Mouse (Mus musculus) cerebellum, adult 2 months (tissue): ENCODE measurements around the gene Gadl1. TPM values are rescaled to one million over a fixed set of nuclear protein-coding genes. Genes with fewer than 3 reads are reported as not detected.

Source experiments
- DNase-seq, 2 experiments: peaks; one replicate each; pipeline ENCODE4 v3.0.0; 2021
- H3K27ac ChIP-seq: fragments of 200-500 bp; 2 replicates; pipeline ENCODE4 v1.5.1; 2012; ENCODE audit warnings: low read length, control low read depth, inconsistent platforms; ENCODE audit not compliant: insufficient read depth
- H3K27me3 ChIP-seq: fragments of 200-500 bp; 2 replicates; pipeline ENCODE4 v1.6.1; 2012; ENCODE audit warnings: inconsistent platforms, mild to moderate bottlenecking, low read length, moderate library complexity; ENCODE audit not compliant: control insufficient read depth, insufficient read depth
- H3K4me1 ChIP-seq: fragments of 200-500 bp; 2 replicates; pipeline ENCODE4 v1.6.1; 2011; ENCODE audit warnings: low read length; ENCODE audit not compliant: control insufficient read depth, insufficient read depth
- H3K4me3 ChIP-seq: fragments of 200-500 bp; replicated peaks from 2 replicates; pipeline ENCODE3; 2011; ENCODE audit warnings: mild to moderate bottlenecking, low read depth, low read length, control low read depth; ENCODE audit not compliant: insufficient read depth
- CTCF ChIP-seq: fragments of 200-500 bp; IDR thresholded peaks from 2 replicates; pipeline ENCODE4 v1.5.1; 2011; ENCODE audit warnings: low read depth, mild to moderate bottlenecking, control low read depth, low read length, moderate library complexity, borderline replicate concordance; ENCODE audit not compliant: insufficient read depth
- POLR2A ChIP-seq: fragments of 200-500 bp; IDR thresholded peaks from 2 replicates; pipeline ENCODE4 v1.6.1; 2011; ENCODE audit warnings: low read length, control low read depth, borderline replicate concordance; ENCODE audit not compliant: insufficient read depth
- WGBS: fragments of 180-500 bp; shearing (Covaris S2); methylation state at CpG from one replicate; pipeline ENCODE4 v1.1.7; 2018; 5-methylcytosine and 5-hydroxymethylcytosine counted together
- polyA plus RNA-seq: library from polyadenylated mRNA; depleted of rRNA; stranded (reverse); fragments of >200 nt; gene quantifications from 2 replicates; pipeline ENCODE4 v1.2.3, GENCODE M21; 2012

Gadl1 gene
- polyA plus RNA-seq, 1 experiment: 0.31 TPM

- DNase-seq: no peak
- no peaks in the 10 kb centered on the region for H3K4me1 ChIP-seq
- no peaks in the 10 kb centered on the region for H3K27me3 ChIP-seq
- H3K4me3 ChIP-seq: no peak overlapping the region
- WGBS: 97% methylated on average over 5 of the region's 5 CpGs
- no peak overlapping the region for H3K27ac ChIP-seq
- TF ChIP-seq POLR2A (no peak), CTCF (no peak)
Observed at GRCm38 (mm10) chr9:115937915-115938314, 28.7 kb downstream of the Gadl1 start.

DNA sequence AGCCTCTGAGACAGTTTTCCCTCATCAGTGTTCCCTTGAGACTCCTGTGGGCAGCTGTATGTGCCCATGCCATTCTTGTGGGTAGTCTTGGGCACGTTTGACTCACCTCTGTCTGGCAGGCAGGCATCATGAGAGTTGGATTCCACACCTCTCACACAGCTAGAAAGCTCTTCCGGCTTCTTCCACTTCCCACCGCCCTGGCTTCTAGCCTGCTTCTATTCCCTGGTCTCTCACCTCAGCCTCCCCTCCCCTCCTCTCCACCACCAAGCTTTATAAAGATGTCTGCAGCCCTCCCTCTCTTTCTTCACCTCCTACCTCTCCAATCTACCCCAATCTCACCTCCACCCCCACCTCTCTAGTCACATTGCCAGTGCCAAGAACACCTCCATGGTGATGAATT, 30.2 kb downstream of the Gadl1 start:
- WGBS: 73% methylated on average over 3 of the region's 3 CpGs
- Histone ChIP-seq H3K27ac (no peak overlapping the region), H3K27me3 (no peaks in the 10 kb centered on the region), H3K4me1 (no peaks in the 10 kb centered on the region), H3K4me3 (no peak overlapping the region)
- DNase-seq: no peak
- TF ChIP-seq POLR2A: no peak
- TF ChIP-seq CTCF: no peak

GRCm38 (mm10) chr9:115941171-115941570, 31.9 kb downstream of the Gadl1 start:
- H3K27me3 ChIP-seq: no peaks in the 10 kb centered on the region
- no peak overlapping the region for H3K27ac ChIP-seq
- 58% methylated on average over 8 of the region's 8 CpGs for WGBS
- no peak for DNase-seq
- no peaks in the 10 kb centered on the region for H3K4me1 ChIP-seq
- TF ChIP-seq CTCF (no peak), POLR2A (no peak)
- H3K4me3 ChIP-seq: no peak overlapping the region

DNA sequence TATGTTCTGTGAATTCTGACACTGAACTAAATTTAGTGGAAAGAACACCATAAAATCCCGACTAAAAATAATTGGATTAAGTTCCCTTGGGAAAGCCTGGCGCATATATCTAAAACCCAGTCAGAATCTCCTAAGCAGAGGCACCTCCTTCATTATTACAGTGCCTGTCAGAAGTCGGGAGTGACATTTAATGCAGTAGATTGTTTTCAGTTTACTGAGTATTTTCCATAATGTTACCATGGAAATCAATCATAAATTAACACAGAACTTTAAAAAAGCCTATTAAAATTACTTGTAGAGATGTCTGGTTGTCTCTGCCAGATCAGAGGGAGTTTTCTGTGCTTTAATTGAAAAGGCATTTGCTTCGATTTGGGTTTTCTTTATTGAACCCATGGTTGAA, 33.2 kb downstream of the Gadl1 start:
- no peak for DNase-seq
- 58% methylated on average over 4 of the region's 4 CpGs for WGBS

GRCm38 (mm10) chr9:115942989-115943388, 33.7 kb downstream of the Gadl1 start:
- Histone ChIP-seq H3K4me3 (no peak overlapping the region), H3K4me1 (no peaks in the 10 kb centered on the region), H3K27me3 (no peaks in the 10 kb centered on the region), H3K27ac (no peak overlapping the region)
- peak in 1 of 2 experiments; percentile 8 for DNase-seq
- 29% methylated on average over 7 of the region's 7 CpGs for WGBS
- TF ChIP-seq CTCF (no peak), POLR2A (no peak)

More for the DNA sequence above, 33.2 kb downstream of the Gadl1 start:
- Histone ChIP-seq H3K4me3 (no peak overlapping the region), H3K27ac (no peak overlapping the region), H3K4me1 (no peaks in the 10 kb centered on the region), H3K27me3 (no peaks in the 10 kb centered on the region)
- no peak for TF ChIP-seq POLR2A
- no peak for TF ChIP-seq CTCF

DNA sequence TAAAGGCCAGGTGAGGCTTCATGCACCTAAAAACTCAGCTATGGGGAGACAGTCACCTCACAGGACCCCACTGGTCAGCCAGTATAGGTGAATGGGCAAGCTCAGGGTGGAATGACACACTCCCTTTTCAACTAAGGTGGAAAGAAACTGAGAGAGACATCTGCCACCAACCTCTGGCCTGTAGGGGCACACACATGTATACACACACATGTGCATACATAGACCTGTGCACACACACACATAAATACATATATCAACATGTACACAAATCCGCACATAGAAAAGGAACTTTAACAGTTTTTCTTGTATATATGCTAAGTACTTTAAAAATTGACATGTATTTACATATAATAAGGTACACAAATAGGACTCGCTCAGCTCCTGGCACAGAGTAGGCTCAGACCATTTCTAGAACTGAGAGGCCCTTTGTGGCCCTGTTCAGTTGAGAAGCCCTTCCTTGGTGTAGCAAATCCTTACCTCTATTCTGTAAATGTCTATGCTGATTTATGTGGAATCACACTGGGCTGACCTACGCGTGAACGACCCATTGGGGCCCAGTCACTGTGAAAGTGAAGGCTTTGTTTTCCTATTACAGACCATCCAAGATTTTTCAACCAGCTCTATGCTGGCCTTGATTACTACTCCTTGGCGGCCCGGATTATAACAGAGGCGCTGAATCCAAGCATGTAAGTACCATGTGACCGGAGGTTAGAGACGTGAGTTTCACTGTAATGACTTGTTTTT, 34.5 kb downstream of the Gadl1 start:
- Histone ChIP-seq H3K4me1 (no peaks in the 10 kb centered on the region), H3K4me3 (no peak overlapping the region), H3K27me3 (no peaks in the 10 kb centered on the region), H3K27ac (no peak overlapping the region)
- no peak for DNase-seq
- TF ChIP-seq POLR2A: no peak
- WGBS: 88% methylated on average over 10 of the region's 10 CpGs

DNA sequence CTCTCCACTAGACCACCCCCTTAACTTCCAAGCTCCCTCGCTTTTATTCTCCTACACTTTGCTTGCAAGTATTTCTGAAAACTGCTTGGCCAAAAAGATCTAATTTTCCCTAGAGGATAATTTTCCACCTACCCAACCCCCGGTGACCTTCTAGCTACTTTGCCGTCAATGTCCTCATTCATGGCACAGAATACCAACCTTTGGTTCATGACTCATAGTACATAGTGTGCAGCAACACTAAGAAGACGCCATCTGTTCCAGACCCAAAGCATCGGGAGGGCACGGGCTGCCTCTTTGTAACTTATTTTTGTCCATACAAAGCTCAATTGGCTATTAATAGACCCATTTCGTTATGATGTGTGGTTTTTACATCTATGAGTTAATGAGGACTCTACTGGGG, 55.8 kb downstream of the Gadl1 start:
- Histone ChIP-seq H3K4me3 (no peak overlapping the region), H3K27ac (no peak overlapping the region), H3K4me1 (no peaks in the 10 kb centered on the region), H3K27me3 (no peaks in the 10 kb centered on the region)
- TF ChIP-seq POLR2A: no peak
- TF ChIP-seq CTCF: no peak
- DNase-seq: peak in 1 of 2 experiments; percentile 53
- 43% methylated on average over 7 of the region's 7 CpGs for WGBS

GRCm38 (mm10) chr9:115966116-115966515, 56.9 kb downstream of the Gadl1 start:
- H3K27me3 ChIP-seq: no peaks in the 10 kb centered on the region
- H3K4me3 ChIP-seq: no peak overlapping the region
- TF ChIP-seq POLR2A: no peak
- TF ChIP-seq CTCF: no peak
- H3K27ac ChIP-seq: no peak overlapping the region
- WGBS: 94% methylated on average over 4 of the region's 4 CpGs
- H3K4me1 ChIP-seq: no peaks in the 10 kb centered on the region
- no peak for DNase-seq
